Mouse (Mus musculus) monocyte, adult 5-6 weeks (primary cell): ENCODE results near the gene 4933407L21Rik. TPM values are rescaled to one million over a fixed set of nuclear protein-coding genes. Genes with fewer than 3 reads are reported as not detected.

Experiments
- ATAC-seq: fragments of 153-309, 156-312 bp; replicated peaks from 2 replicates; pipeline ENCODE4 v1.8.0; 2017; ENCODE audit warnings: mild to moderate bottlenecking; ENCODE audit not compliant: low TSS enrichment, insufficient number of reproducible peaks, severe bottlenecking, poor library complexity, low FRiP score
- total RNA-seq: library from RNA; stranded (forward); fragments of 200-1000, 200-491, 200-594 nt; gene quantifications from 3 replicates; pipeline ENCODE4 v1.2.3, GENCODE M21; 2017

Gene 4933407L21Rik
- total RNA-seq, result not detected in 3 replicates

GRCm38 (mm10) chr1:85928057-85928687 is at the start of gene 4933407L21Rik:
4933407L21Rik (plus strand) TSS chr1:85928483.
- ATAC-seq, result no peak

DNA sequence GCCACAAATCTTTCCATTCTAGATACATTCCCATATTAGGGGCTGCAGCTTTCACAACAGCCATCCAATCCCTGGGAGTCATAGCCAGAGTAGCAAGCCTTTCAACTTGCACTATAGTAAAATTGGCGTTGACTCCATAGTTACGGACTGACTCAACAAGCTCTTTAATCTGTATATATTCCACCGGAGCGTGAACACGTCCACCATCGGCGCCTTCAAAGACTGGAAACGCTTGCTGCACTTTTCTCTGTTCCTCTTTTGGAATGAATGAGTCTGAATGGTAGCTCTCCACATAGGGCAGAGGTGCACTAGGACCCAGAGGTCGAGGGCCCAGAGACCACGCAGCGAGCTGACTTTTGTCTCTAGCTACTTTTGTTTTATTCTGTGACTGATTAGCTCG is 46.3 kb upstream of the 4933407L21Rik start:
- ATAC-seq, result no peak

- no peak; the same call in 1 of the 2 replicates for ATAC-seq
These were observed 41.1 kb upstream of the 4933407L21Rik start for GRCm38 (mm10) chr1:85887221-85887620.

DNA sequence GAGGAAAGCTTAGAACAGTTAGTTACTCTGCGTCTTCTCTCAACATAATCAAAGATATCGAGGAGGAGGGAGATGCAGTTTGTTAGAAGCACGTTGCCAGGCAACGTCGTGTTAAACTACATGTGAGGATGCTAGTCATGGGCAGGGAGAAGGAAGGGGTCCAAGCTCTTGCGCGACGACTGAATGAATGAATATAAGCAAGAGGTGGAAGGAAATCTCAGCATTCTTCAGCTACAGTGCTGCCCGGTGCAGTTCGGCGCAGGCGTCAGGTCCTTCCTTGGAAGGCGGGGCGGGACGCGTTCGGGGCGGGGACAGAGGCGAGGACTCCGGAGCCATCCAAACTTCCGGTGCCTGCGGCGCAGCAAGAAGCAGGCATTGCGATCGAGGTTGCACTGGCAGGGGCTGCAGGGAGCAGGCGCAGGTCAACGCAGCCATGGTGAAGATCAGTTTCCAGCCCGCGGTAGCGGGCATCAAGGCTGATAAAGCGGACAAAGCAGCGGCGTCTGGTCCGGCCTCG is 34.0 kb upstream of the 4933407L21Rik start, which contains the start of gene Itm2c:
TSS of gene Itm2c (plus strand) at position 51 of the 517 bp plus-strand sequence.
- ATAC-seq, result peak; percentile 45; the same call in 1 of the 2 replicates

DNA sequence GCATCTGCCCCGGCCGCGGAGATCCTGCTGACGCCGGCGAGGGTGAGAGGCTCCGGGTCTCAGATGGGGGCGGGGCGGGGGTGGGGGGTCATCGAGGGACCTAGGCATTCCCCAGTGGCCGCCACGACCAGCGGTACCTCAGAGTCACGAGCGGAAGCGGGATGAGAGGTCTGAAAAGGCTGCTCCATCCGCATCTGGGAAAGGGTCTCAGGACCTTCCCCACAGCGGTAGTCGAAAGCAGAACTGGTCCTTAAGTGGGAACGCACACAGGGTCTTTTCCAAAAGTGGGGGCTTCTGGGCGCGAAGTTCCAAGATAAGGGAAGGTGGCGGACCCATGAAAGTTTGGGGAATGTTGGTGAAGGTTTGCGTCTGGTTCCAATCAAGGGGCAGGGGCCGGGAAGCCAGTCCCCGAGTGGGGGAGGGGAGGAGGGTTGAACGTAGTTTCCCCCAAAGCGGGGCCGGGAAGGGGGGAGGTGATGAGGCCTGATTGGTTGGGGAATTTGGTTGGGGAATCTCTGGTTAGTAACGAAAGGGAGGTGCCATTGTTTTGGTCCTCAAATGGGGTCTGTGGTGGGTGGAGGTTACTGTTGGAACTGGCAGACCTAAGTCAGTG is 33.4 kb upstream of the 4933407L21Rik start:
- ATAC-seq, result peak; percentile 6; the same call in 1 of the 2 replicates

GRCm38 (mm10) chr1:85895391-85895837 is 32.9 kb upstream of the 4933407L21Rik start:
- ATAC-seq, result peak; percentile 75

GRCm38 (mm10) chr1:85896110-85896509 is 32.2 kb upstream of the 4933407L21Rik start:
- no peak for ATAC-seq

DNA sequence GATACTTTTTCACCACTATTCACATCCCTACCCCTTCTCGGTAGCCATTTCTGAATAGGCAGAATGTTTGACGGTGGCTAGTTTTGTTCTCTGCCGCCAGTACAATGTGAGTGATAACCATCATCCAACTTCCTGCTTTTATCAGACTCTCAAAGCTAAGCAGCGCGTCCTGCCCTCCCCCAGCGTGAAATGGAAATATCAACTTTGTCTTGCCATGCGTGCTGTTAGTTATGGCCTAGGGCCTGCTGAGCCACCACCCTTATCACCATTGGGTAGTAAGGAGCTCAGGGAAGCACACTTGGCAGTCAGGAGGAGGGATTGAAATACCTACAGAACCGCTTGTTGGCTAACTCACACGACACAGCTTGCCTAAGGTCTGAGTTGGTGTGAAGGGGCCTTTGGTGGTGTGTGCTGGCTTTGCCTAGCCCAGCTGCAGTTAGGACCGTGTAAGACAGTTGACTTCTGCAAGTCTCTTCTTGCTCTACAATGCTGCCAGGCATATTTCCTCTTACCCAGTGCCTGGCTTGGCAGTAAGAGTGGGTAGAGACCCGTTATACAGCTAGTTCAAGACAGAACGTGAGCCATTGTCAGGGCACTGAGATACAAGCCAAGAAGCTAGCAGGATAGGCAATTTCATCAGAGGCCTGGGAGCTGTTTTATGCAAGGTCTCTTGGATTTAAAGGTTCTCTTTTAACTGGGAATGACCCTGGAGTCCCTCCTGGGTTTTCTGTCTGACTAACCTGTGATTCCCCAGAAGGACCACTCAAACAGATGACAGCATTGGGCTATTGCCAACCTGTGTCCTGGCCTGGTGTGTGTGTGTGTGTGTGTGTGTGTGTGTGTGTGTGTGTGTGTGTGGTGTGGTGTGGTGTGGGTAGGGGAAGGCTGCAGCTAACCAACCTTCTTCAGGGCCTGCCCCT is 31.2 kb upstream of the 4933407L21Rik start:
- ATAC-seq, result no peak

- no peak for ATAC-seq
These were observed 30.2 kb upstream of the 4933407L21Rik start for GRCm38 (mm10) chr1:85897901-85898760.

GRCm38 (mm10) chr1:85898761-85899387 is 29.4 kb upstream of the 4933407L21Rik start:
- no peak for ATAC-seq

DNA sequence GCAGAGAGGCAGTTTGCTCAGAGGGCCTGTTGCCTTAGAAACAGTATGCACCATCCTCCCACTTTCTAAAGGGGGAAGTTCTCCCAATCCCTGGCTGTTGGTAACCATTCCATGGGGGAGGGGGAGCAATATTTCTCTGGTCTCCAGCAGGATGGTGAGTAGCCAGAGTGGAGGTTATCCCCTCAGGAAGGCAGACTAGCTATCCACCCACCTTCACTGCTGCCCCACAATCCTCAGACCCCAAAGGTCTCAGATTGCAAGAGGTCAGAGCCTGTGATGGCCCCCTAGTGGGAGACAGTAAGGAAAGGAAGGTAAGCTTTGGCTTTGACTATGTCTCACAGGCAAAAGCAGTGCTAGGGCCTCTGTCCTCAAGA is 28.9 kb upstream of the 4933407L21Rik start:
- ATAC-seq, result no peak

- no peak for ATAC-seq
These were observed 27.6 kb upstream of the 4933407L21Rik start for GRCm38 (mm10) chr1:85900521-85901333.

DNA sequence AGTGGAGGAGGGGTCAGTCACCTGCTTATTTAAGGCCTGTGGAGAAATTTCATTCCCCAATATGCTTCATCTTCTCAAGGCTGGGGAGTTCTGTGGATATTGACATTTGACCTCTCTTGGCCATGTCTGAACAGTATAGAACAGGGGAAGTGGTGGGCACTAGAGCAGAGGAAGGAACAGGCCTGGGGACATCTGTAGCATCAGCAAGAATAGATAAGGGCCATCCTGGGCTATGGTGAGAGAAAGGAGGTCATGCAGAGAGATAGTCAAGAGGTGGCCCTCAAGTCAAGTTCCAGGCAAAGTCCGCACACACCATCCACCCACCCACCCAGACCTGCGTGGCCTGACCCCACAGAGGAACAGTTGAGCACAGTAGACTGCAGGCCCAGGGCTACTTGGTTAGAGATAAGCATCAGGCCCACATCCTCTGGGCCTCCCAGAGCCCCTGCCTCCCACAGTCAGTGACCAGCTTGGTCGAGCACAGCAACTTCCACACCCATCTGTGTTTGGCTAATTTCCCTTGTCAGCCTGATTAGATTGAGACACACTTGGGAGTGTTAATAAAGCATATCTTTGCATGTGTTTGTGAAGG is 26.7 kb upstream of the 4933407L21Rik start:
- ATAC-seq, result no peak

DNA sequence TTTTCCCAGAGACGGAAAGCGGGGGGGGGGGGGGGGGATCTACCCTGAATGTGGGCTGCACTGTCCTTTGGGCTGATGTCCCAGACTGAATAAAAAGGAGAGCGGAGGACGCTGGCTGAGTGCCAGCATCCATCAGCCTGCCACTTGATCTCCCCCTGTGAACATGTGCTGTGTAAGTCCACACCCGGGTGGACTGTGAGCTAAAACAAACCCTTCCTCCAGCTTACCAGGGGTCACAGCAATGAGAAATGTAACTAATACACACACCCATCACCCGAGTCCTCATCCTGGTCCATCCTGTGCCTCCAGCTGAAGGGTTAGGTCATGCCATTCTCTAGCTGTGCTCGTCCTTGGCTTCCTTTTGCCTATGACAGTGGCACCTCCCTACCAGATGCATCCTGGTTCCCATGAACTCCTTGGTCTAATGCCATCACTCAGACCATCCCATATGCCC is 26.1 kb upstream of the 4933407L21Rik start:
- no peak for ATAC-seq

- no peak for ATAC-seq
These were observed 21.4 kb upstream of the 4933407L21Rik start for GRCm38 (mm10) chr1:85906892-85907291.

GRCm38 (mm10) chr1:85908754-85909590 is 19.3 kb upstream of the 4933407L21Rik start:
- ATAC-seq, result no peak
